In genomic region chr19:19004023-19004656, GRCm38 (mm10) we compare ENCODE assay signal across 16 mouse cellular contexts.
DNase-seq lines count a peak whose midpoint lies in the region; ATAC-seq and TF ChIP-seq lines count a peak whose summit lies in the region.
"Had no signal": no experiment of that assay in that cellular context is flagged by ENCODE, and none has a peak within 500 bp of the region (broad histone marks: within the 10 kb centered on the region; RNA-seq: fewer than 3 reads in every experiment).

No protein-coding gene starts in this region.

- no peak for DNase-seq in forebrain, embryonic 10.5 days (ENCODE audit: extremely low spot score, low spot score)
- peak; percentile 29 for DNase-seq in neural tube, embryonic 11.5 days (ENCODE audit: low spot score)
- no peak for DNase-seq in neural tube, embryonic 10.5 days (ENCODE audit: extremely low spot score, low spot score)
- DNase-seq in retina, postnatal 1 day = peak; percentile 74
- no peak for DNase-seq in MN1 (ENCODE audit: low spot score)
- DNase-seq in heart, adult 2 months = no peak
- DNase-seq: cerebellum, adult 11 months; cerebellum, postnatal 25 days; heart, postnatal 36 days; kidney, adult 11 months; layer of hippocampus, postnatal 36 days; left cerebral cortex, postnatal 4 days; liver, embryonic 13.5 days had no signal

- peak; percentile 67; the same call in 1 of the 2 replicates for ATAC-seq in forebrain, embryonic 12.5 days (ENCODE audit: low FRiP score)
- ATAC-seq in neural tube, embryonic 11.5 days (ENCODE audit: insufficient read depth, low FRiP score, low TSS enrichment) = peak; percentile 90
- peak; percentile 59; the same call in 1 of the 2 replicates for ATAC-seq in midbrain, embryonic 12.5 days (ENCODE audit: low FRiP score, low read depth)
- ATAC-seq: Patski had no signal

- TF ChIP-seq CTCF in heart, adult 2 months (IDR thresholded peaks at IDR 0.05) = no peak

- H3K4me2 ChIP-seq in forebrain, embryonic 12.5 days = no peak overlapping the region
- no peak overlapping the region for H3K4me2 ChIP-seq in neural tube, embryonic 11.5 days (ENCODE audit: low read depth)
- no peak overlapping the region for H3K4me2 ChIP-seq in midbrain, embryonic 12.5 days (replicated peaks)
- H3K4me2 ChIP-seq: liver, embryonic 13.5 days had no signal

- no peak for TF ChIP-seq POLR2A in heart, adult 2 months (IDR thresholded peaks at IDR 0.05; ENCODE audit: insufficient read depth, low read depth, low read length)

- no peaks in the 10 kb centered on the region for H3K79me2 ChIP-seq in heart, adult 2 months (replicated peaks; ENCODE audit: control insufficient read depth, insufficient read depth, low read length)

- no peaks in the 10 kb centered on the region for H3K9me3 ChIP-seq in forebrain, embryonic 12.5 days
- H3K9me3 ChIP-seq in forebrain, embryonic 10.5 days = no peaks in the 10 kb centered on the region
- no peaks in the 10 kb centered on the region for H3K9me3 ChIP-seq in neural tube, embryonic 11.5 days (ENCODE audit: control insufficient read depth, low read length)
- no peaks in the 10 kb centered on the region for H3K9me3 ChIP-seq in midbrain, embryonic 12.5 days
- H3K9me3 ChIP-seq: liver, embryonic 13.5 days had no signal

- no peaks in the 10 kb centered on the region for H3K36me3 ChIP-seq in forebrain, embryonic 12.5 days (replicated peaks)
- no peaks in the 10 kb centered on the region for H3K36me3 ChIP-seq in forebrain, embryonic 10.5 days (replicated peaks)
- no peaks in the 10 kb centered on the region for H3K36me3 ChIP-seq in neural tube, embryonic 11.5 days (ENCODE audit: control insufficient read depth, insufficient read depth, low read length)
- H3K36me3 ChIP-seq in midbrain, embryonic 12.5 days = no peaks in the 10 kb centered on the region
- H3K36me3 ChIP-seq in heart, adult 2 months (ENCODE audit: control insufficient read depth, insufficient read depth, low read length) = no peaks in the 10 kb centered on the region
- H3K36me3 ChIP-seq: liver, embryonic 13.5 days had no signal

- H3K4me1 ChIP-seq in forebrain, embryonic 12.5 days = peaks cover 22% of the 10 kb centered on the region
- peaks cover 19% of the 10 kb centered on the region for H3K4me1 ChIP-seq in forebrain, embryonic 10.5 days
- H3K4me1 ChIP-seq in neural tube, embryonic 11.5 days (ENCODE audit: control insufficient read depth, insufficient read depth, low read length) = peaks cover 4% of the 10 kb centered on the region; the same call in 1 of the 2 replicates
- peaks cover 24% of the 10 kb centered on the region for H3K4me1 ChIP-seq in midbrain, embryonic 12.5 days
- H3K4me1 ChIP-seq in heart, adult 2 months (ENCODE audit: control insufficient read depth, insufficient read depth, low read length) = no peaks in the 10 kb centered on the region
- H3K4me1 ChIP-seq: liver, embryonic 13.5 days had no signal

- H3K27me3 ChIP-seq in forebrain, embryonic 12.5 days = no peaks in the 10 kb centered on the region
- H3K27me3 ChIP-seq in forebrain, embryonic 10.5 days (ENCODE audit: poor library complexity, severe bottlenecking) = no peaks in the 10 kb centered on the region
- H3K27me3 ChIP-seq in neural tube, embryonic 11.5 days (ENCODE audit: control insufficient read depth, insufficient read depth, low read length) = no peaks in the 10 kb centered on the region
- no peaks in the 10 kb centered on the region for H3K27me3 ChIP-seq in midbrain, embryonic 12.5 days
- no peaks in the 10 kb centered on the region for H3K27me3 ChIP-seq in heart, adult 2 months (ENCODE audit: control insufficient read depth, insufficient read depth, low read length)
- H3K27me3 ChIP-seq: liver, embryonic 13.5 days had no signal

- no peak overlapping the region for H3K4me3 ChIP-seq in forebrain, embryonic 12.5 days (replicated peaks)
- H3K4me3 ChIP-seq in forebrain, embryonic 10.5 days = no peak overlapping the region
- H3K4me3 ChIP-seq in neural tube, embryonic 11.5 days (ENCODE audit: low read depth, low read length) = no peak overlapping the region
- no peak overlapping the region for H3K4me3 ChIP-seq in midbrain, embryonic 12.5 days
- H3K4me3 ChIP-seq in heart, adult 2 months = no peak overlapping the region
- H3K4me3 ChIP-seq: liver, embryonic 13.5 days had no signal

- 38% methylated on average over 9 of the region's 11 CpGs for WGBS in forebrain, embryonic 12.5 days
- WGBS in forebrain, embryonic 10.5 days = 68% methylated on average over 11 of the region's 11 CpGs
- WGBS in neural tube, embryonic 11.5 days = 35% methylated on average over 9 of the region's 11 CpGs
- 51% methylated on average over 8 of the region's 11 CpGs for WGBS in midbrain, embryonic 12.5 days
- WGBS in heart, adult 2 months = 72% methylated on average over 11 of the region's 11 CpGs

- H3K27ac ChIP-seq in forebrain, embryonic 12.5 days = no peak overlapping the region
- H3K27ac ChIP-seq in forebrain, embryonic 10.5 days = no peak overlapping the region
- no peak overlapping the region for H3K27ac ChIP-seq in neural tube, embryonic 11.5 days (ENCODE audit: low read depth, low read length)
- no peak overlapping the region for H3K27ac ChIP-seq in midbrain, embryonic 12.5 days (replicated peaks)
- no peak overlapping the region for H3K27ac ChIP-seq in heart, adult 2 months
- H3K27ac ChIP-seq: liver, embryonic 13.5 days had no signal

- TF ChIP-seq EP300 in heart, adult 2 months (IDR thresholded peaks at IDR 0.05; ENCODE audit: insufficient read depth, low read depth, low read length) = no peak

- no peak overlapping the region for H3K9ac ChIP-seq in forebrain, embryonic 12.5 days
- no peak overlapping the region for H3K9ac ChIP-seq in neural tube, embryonic 11.5 days (ENCODE audit: low read length)
- H3K9ac ChIP-seq in midbrain, embryonic 12.5 days (replicated peaks) = no peak overlapping the region
- no peak overlapping the region for H3K9ac ChIP-seq in heart, adult 2 months (ENCODE audit: low read depth, low read length)
- H3K9ac ChIP-seq: liver, embryonic 13.5 days had no signal

- intact Hi-C loops in heart, adult 2 months (cut with DNase I) = no loop called here

Comparison
In these comparisons a context has a peak if more than half of its experiments do, and no peak if none do; other contexts are left out.
1. DNase-seq: peak in neural tube, embryonic 11.5 days (single experiment) and retina, postnatal 1 day (single experiment); none in forebrain, embryonic 10.5 days (single experiment), neural tube, embryonic 10.5 days (single experiment), MN1 (single experiment) and heart, adult 2 months (0 of 2).
2. Peak in every context shown above with its lines, with median percentiles within 50 percentile points of each other: ATAC-seq.